Mouse (Mus musculus) olfactory bulb, adult 2 months (tissue): ENCODE measurements around the gene Ppp1r14d. TPM values are rescaled to one million over a fixed set of nuclear protein-coding genes. Genes with fewer than 3 reads are reported as not detected.

Experiments
- H3K27ac ChIP-seq: fragments of 200-500 bp; 2 replicates; pipeline ENCODE4 v1.5.1; 2012; ENCODE audit warnings: low read depth, low read length; ENCODE audit not compliant: insufficient read depth
- H3K4me1 ChIP-seq: fragments of 200-500 bp; 2 replicates; pipeline ENCODE4 v1.6.1; 2012; ENCODE audit warnings: low read length; ENCODE audit not compliant: control insufficient read depth, insufficient read depth
- H3K4me3 ChIP-seq: fragments of 200-500 bp; 2 replicates; pipeline ENCODE4 v1.5.1; 2012; ENCODE audit warnings: mild to moderate bottlenecking, low read depth, low read length, moderate library complexity; ENCODE audit not compliant: insufficient read depth
- CTCF ChIP-seq: fragments of 200-500 bp; IDR thresholded peaks from 2 replicates; pipeline ENCODE4 v1.5.1; 2012; ENCODE audit warnings: low read depth, mild to moderate bottlenecking, low read length, moderate library complexity; ENCODE audit not compliant: insufficient read depth
- POLR2A ChIP-seq: fragments of 200-500 bp; IDR thresholded peaks from 2 replicates; pipeline ENCODE4 v1.6.1; 2012; ENCODE audit warnings: mild to moderate bottlenecking, low read depth, low read length, moderate library complexity; ENCODE audit not compliant: insufficient read depth
- WGBS: fragments of 180-500 bp; shearing (Covaris S2); methylation state at CpG from one replicate; pipeline ENCODE4 v1.1.7; 2018; 5-methylcytosine and 5-hydroxymethylcytosine counted together
- polyA plus RNA-seq: library from polyadenylated mRNA; stranded (reverse); fragments of >200 nt; gene quantifications from 2 replicates; pipeline ENCODE4 v1.2.4, GENCODE M21; 2012; ENCODE audit warnings: low replicate concordance; ENCODE audit not compliant: missing spikeins, insufficient read depth, insufficient read length

Gene Ppp1r14d
- polyA plus RNA-seq, 1 experiment = not detected

GRCm38 (mm10) chr2:119189029-119189710 lies 40.5 kb downstream of the Ppp1r14d start:
- TF ChIP-seq CTCF (peak; percentile 64), POLR2A (no peak)
- Histone ChIP-seq H3K4me1 (peaks cover 3% of the 10 kb centered on the region; the same call in 1 of the 2 replicates), H3K4me3 (peak overlapping the region; percentile 29), H3K27ac (no peak overlapping the region)
- WGBS = 6% methylated on average over 15 of the region's 15 CpGs

- no peak overlapping the region for H3K27ac ChIP-seq
- TF ChIP-seq POLR2A (no peak), CTCF (no peak)
- peaks cover 3% of the 10 kb centered on the region; the same call in 1 of the 2 replicates for H3K4me1 ChIP-seq
- WGBS = 82% methylated on average over 7 of the region's 7 CpGs
- no peak overlapping the region for H3K4me3 ChIP-seq
Observed at GRCm38 (mm10) chr2:119182914-119183313, 46.8 kb downstream of the Ppp1r14d start.

- H3K4me3 ChIP-seq = no peak overlapping the region
- no peak overlapping the region for H3K27ac ChIP-seq
- H3K4me1 ChIP-seq = peaks cover 37% of the 10 kb centered on the region
- WGBS = 60% methylated on average over 5 of the region's 5 CpGs
- no peak for TF ChIP-seq POLR2A
- TF ChIP-seq CTCF = no peak
Observed at GRCm38 (mm10) chr2:119177384-119177939, 52.2 kb downstream of the Ppp1r14d start.

GRCm38 (mm10) chr2:119176761-119177160 lies 52.9 kb downstream of the Ppp1r14d start:
- 66% methylated on average over 3 of the region's 3 CpGs for whole genome bisulfite sequencing
- TF ChIP-seq POLR2A (no peak), CTCF (no peak)
- Histone ChIP-seq H3K4me3 (no peak overlapping the region), H3K27ac (no peak overlapping the region), H3K4me1 (peaks cover 43% of the 10 kb centered on the region)

- TF ChIP-seq POLR2A (no peak), CTCF (no peak)
- H3K4me3 ChIP-seq = no peak overlapping the region
- WGBS = 82% methylated on average over 6 of the region's 6 CpGs
- H3K4me1 ChIP-seq = peaks cover 47% of the 10 kb centered on the region
- H3K27ac ChIP-seq = no peak overlapping the region
Observed at GRCm38 (mm10) chr2:119175614-119176013, 54.1 kb downstream of the Ppp1r14d start.

GRCm38 (mm10) chr2:119174866-119175265 lies 54.8 kb downstream of the Ppp1r14d start:
- Histone ChIP-seq H3K4me1 (peaks cover 51% of the 10 kb centered on the region), H3K27ac (peak overlapping the region; percentile 76), H3K4me3 (no peak overlapping the region)
- TF ChIP-seq CTCF (no peak), POLR2A (no peak)
- WGBS = 72% methylated on average over 14 of the region's 14 CpGs

- no peak for TF ChIP-seq CTCF
- TF ChIP-seq POLR2A = no peak
- 14% methylated on average over 8 of the region's 8 CpGs for WGBS
- peaks cover 57% of the 10 kb centered on the region for H3K4me1 ChIP-seq
- H3K27ac ChIP-seq = peak within 1 kb of the TSS; percentile 76
- H3K4me3 ChIP-seq = no peak within 1 kb of the TSS
Observed at GRCm38 (mm10) chr2:119173991-119174651, 55.6 kb downstream of the Ppp1r14d start, which contains the start of gene Gm14137. TSS of gene Gm14137 (plus strand) at chr2:119174509.

GRCm38 (mm10) chr2:119172862-119173576 lies 56.7 kb downstream of the Ppp1r14d start:
- Histone ChIP-seq H3K4me1 (peaks cover 54% of the 10 kb centered on the region), H3K27ac (peak overlapping the region; percentile 76), H3K4me3 (no peak overlapping the region)
- TF ChIP-seq POLR2A (no peak), CTCF (no peak)
- WGBS = 25% methylated on average over 13 of the region's 13 CpGs

- Histone ChIP-seq H3K27ac (peak overlapping the region; percentile 76), H3K4me3 (no peak overlapping the region), H3K4me1 (peaks cover 59% of the 10 kb centered on the region)
- 68% methylated on average over 7 of the region's 7 CpGs for WGBS
- TF ChIP-seq POLR2A (no peak), CTCF (no peak)
Observed at GRCm38 (mm10) chr2:119172446-119172845, 57.3 kb downstream of the Ppp1r14d start.
